Mouse (Mus musculus): ENCODE results near the gene Tmem104. TPM values are rescaled to one million over a fixed set of nuclear protein-coding genes. Genes with fewer than 3 reads are reported as not detected.

The Tmem104 gene
- total RNA-seq, 1 experiment from 2014 or later = 3.7 TPM

DNA sequence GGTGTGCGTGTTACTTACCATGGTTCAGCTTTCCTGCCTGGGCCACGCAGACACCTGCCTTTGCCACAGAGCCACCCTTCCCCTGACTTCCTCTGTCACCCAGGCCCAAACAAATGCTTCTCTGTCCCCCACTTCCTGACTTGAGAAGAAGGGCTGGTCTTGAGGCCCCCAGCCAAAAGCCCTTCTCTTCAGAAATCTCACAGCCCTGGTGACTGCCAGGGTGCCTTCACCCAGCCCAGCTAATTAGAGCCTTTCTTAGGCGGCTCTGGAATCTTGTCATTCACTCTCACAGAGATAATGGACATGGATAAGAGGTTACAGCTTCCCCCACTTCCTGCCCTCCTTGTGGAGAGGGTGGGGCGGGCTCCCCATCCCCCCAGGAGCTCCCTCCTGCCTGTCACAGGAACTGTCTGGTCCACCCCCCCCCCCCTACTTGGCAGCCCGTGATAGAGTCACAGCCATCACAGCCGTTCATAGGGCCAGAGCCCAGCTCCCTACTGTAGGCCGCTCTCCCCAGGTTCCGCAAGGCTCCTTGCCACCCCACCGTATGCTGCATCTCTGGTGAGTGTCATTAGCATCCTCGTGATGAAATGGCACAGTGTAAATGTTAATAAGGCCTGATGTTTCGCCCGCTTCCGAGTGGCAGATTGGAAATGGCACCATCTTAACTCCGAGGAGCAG is 39.7 kb downstream of the Tmem104 start:
- ATAC-seq (replicated peaks; ENCODE audit: low read depth, poor library complexity, severe bottlenecking) = no peak

DNA sequence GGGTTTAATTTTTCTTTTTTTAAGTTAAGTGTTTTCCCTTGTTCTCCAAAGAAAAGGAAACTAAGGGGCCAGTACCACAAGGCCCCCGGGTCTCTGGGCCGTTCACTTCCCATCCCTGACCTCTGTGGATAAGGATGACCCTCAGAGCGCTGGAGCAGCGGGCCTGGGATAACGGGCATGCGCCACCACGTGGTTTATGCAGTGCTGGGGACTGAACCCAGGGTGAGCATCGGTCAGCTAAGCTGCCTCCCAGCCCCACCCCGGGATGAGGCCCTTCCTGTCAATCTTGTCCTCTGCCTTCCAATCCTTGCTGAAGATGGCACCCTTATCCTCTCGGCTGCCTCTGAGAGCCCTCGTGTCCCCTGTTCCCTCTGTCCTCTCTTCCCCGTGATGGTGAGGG is 40.4 kb downstream of the Tmem104 start:
- no peak for ATAC-seq (replicated peaks; ENCODE audit: low read depth, poor library complexity, severe bottlenecking)

DNA sequence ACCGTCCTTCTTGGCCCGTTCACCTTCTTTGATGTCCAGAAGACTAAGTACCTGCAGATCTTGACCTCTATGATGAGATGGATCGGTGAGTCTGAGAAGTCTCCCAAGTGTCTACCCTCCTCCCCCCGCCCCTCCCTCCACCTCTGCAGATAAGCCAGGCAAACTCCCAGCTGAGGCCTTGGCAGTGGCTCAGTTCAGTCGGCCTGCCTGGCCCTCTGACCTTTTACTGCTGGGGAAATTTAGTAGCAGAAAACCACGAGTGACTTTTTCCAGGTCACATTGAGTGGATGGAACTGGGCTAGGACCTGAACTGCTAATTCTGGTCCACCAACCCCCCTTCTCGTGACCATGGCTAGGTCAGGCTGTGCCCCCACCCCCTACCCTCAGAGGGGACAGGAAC is 41.1 kb downstream of the Tmem104 start:
- no peak for ATAC-seq (replicated peaks; ENCODE audit: low read depth, poor library complexity, severe bottlenecking)

DNA sequence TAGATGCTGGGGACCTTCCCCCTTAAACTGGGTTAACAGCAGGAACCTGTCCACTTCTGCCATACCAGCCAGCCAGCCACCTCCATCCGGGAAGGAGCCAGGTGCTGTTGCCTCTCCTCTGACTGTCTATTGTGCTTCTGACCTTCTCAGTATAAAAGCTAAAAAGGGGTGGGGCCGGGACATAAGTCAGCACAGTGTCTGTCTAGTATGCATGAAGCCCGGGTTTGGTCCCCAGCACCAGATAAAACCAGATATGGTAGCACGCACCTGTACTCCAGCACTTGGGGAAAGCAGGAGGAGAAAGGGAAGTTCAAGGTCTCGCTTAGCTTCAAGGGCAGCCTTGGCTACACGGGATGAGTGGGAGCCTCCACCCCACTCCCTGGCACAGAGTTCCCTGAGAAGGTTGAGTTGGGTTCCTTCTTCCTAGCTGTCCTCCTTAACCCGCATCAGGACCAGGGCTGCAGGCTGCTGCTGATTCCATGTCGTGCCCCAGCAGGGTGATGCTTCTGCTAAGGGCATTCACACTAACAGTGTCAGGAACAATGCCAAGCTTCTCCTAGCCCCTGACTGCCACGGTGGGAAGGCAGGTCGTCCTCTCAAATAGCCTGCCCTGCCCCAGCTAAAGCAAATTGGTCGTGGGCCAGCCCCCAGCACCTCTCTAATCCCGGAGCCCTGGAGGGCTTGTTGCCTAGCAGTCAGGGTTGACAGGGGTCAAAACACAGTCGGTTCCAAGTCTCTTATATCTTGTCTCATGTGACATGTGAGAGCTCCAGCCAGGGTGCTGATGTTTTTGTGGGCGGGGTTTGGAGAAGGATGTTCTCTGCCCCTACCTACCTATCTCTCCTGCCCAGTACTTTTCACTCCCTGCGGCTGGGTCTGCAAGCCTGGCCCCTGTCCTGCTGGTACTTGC is 42.0 kb downstream of the Tmem104 start:
- no peak for ATAC-seq (replicated peaks; ENCODE audit: low read depth, poor library complexity, severe bottlenecking)

DNA sequence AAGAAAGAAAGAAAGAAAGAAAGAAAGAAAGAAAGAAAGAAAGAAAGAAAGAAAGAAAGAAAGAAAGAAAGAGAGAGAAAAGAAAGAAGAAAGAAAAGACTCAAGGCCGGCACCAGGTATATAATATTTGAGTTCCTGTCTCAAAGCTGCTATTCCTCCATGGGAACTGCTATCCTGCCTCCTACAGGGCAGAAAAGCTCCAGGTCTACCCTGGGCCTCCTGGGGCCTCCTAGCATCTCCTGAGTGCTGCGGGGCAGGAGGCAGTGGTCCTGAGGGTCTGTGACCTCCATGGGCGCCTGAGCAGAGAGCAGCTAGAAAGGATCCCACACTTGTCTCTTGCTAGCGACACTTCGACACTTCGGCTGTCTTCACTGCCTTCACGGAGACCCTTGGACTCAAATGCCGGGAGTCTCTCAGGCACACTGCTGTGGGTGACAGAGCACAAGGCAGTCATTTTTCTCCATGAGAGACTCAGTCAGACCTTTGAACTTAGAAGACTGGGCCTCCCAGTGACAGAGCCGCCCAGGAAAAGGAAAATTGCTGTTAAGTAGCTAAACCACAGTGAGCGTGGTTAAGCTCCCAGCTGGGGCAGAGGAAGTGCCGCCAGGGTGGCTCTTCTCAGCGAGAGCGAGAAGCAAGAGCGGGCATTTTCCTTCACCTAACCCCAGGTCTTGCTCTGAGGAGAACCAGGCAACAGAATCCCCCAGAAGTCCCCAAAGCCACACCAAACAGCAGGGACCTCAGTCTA is 44.1 kb downstream of the Tmem104 start:
- peak; percentile 76 for ATAC-seq (replicated peaks; ENCODE audit: low read depth, poor library complexity, severe bottlenecking)

DNA sequence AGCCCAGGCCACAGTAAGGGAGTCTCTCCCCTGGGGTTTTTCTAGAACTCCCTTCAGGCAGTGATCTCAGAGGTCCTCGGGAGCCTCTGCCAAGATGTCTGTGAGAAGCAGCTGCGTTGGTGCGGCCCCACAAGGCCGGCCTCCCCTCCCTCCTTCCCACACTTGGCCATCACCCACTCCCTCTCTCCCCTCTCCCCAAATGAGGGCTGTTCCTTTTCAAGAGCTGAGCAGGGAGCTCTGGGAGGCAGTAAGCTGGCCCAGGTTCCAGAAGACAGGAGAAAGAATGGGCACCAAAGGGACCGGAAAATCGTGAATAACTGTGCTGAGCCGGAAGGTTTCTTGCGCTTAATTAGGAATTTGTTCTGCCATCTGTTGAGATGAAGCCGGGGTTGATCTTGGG is 44.6 kb downstream of the Tmem104 start:
- ATAC-seq (replicated peaks; ENCODE audit: low read depth, poor library complexity, severe bottlenecking) = 0 out of 2 replicates have a peak, but pooled peaks have one; percentile 3

DNA sequence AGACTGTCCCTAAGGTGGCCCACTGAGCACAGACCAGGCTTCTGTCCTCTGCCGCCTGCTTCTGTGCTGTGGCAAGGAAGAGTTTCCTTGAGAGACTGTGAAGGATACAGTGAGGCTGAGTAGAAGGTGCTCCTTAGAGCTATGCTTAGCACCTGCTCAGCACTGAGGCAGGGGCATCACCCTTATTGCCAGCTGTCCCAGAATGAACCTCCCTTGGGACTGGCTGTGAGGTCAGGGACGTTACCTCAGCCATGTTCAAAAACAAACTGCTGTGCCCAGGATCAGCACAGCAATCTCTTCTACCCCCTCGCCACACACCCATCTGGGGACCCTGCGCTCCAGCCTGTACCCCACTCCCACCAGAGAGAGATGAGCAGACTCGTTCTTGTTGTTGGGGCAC is 45.6 kb downstream of the Tmem104 start:
- ATAC-seq (replicated peaks; ENCODE audit: low read depth, poor library complexity, severe bottlenecking) = no peak

DNA sequence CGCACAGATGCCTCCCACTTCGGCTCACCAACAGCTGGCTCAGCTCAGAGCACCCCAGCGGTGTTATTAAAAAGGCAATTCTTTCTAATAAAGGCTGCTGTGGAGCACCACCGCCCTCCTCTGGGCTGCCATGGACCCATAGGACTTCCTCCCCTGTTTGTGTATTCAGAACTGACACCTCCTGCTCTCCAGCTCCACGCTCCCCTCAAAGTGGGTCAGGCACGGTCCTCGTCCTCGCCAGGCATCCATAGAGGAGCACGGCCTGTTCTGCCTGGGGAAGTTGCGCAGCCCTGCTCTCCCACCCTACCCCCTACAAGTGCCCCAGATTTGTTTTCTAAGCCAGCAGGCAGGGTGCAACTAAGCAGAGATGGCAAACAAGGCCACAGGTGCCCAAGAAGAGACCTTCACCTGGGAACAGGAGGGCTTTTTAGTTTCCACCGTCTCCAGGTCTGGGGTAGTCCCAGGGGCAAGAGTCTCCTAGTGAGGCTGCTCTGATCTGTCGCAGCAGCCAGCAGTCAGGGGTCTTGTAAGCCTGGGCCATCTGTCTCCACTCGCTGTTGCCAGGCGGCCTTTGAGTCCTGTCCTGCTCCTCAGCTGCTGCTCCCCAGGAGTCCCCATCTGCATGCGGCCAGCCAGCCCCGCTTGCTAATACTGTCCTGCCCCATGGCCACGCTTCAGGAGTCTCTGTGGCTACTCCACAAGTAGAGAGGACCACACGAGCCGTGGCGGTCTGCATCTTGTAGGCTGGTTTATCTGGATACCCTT is 46.4 kb downstream of the Tmem104 start:
- ATAC-seq (replicated peaks; ENCODE audit: low read depth, poor library complexity, severe bottlenecking) = no peak

DNA sequence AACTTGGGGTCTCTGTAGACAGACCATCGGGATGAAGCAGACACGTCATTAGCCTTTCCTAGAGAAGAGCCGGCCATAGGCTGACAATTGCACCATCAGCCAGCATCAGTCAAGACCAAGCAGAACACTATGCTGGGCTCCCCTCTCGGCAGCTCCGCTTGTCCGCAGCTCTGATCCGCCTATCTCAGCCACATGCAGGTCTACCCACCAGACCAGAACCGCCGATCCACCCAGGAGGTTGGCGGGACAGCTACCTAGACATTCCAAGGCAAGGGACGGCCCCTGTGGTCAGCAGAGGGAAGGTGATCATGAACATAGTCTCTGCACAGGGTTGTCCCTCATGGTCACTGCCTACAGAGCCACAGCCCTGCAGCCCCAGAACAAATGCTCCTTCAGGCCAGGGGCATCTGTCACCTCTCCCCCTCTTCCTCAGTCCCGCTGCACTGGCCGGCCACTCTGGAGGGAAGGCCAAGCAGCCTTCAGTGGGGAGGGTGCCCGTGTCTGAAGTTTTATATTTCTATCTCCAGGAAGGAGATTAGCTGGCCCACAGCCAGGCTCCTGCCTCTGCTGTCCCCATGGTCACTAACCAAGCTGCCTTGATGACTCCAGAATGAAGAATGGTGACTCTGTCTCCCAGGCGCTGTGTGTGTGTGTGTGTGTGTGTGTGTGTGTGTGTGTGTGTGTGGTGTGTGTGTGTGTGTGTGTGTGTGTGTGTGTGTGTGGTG is 47.2 kb downstream of the Tmem104 start:
- ATAC-seq (replicated peaks; ENCODE audit: low read depth, poor library complexity, severe bottlenecking) = no peak

DNA sequence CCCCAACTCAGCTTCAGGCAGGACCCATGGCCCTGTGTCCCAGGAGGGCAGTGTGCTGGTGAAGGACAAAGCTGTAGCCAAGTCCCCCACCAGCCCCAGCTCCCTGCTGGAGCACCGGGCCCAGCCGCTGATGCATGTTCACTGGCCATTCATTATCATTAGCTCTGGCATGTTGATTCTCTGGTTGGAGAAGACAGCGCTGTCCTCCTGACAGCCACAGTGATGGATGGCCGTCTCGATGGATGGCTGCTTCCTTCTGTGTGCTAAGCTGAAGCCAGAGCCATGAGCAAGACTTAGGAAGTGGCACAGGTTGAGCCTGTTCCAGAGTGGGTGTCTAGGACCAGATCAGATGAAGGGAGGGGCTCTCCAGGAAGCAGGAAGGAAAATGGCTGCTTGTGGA is 49.3 kb downstream of the Tmem104 start:
- ATAC-seq (replicated peaks; ENCODE audit: low read depth, poor library complexity, severe bottlenecking) = no peak

DNA sequence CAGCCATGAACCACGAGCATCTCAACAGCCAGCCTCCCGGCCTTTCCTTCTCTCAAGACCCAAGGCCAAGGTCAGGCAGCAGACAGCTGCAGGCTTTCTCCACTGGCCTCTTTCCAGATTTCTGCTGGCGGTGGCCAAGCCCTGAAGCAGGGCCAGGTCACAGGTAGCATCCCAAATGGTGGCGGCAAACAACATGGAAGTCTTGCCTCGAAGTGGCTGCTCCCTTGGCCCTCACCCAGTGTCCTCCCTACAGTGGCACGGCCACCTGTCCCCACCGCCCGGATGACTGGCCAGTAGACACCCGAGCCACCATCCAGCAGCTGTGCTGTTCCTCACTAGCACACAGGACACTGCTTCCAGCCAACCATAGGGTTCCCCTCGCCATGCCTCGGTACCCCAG is 54.1 kb downstream of the Tmem104 start:
- no peak for ATAC-seq (replicated peaks; ENCODE audit: low read depth, poor library complexity, severe bottlenecking)

DNA sequence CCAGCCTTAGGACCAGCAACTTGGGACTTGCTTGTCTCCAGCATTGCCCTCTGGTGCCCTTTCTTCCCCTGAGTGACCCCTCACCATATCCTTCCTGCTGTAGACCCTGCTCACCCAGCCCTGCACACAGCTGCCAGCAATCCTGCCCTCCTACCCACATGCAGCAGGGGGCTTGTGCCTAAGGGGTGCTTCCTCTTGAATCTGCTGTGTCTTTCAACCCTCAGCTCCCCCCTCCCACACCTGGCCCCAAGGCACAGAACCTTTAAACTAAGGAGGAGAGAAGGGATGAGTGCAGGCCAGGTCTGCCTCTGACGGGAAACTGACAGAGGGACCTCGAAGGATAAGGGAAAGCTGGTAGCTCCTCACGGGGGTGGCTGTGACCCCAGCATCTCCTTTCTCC is 55.5 kb downstream of the Tmem104 start:
- no peak for ATAC-seq (replicated peaks; ENCODE audit: low read depth, poor library complexity, severe bottlenecking)

DNA sequence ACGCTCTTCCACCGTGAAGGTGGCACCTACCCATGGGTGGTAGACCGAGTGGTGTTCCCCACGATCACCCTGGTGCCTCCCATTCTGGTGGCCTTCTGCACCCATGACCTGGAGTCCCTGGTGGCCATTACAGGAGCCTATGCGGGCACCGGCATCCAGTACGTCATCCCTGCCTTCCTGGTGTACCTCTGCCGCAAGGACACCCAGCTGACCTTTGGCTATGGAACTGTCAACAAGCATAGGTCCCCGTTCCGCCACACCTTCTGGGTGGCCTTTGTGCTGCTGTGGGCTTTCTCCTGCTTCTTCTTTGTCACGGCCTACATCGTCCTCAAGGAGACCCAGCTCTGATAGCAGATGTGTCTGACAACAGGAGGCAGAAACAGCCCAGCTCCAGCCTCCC is 56.5 kb downstream of the Tmem104 start:
- ATAC-seq (replicated peaks; ENCODE audit: low read depth, poor library complexity, severe bottlenecking) = no peak

DNA sequence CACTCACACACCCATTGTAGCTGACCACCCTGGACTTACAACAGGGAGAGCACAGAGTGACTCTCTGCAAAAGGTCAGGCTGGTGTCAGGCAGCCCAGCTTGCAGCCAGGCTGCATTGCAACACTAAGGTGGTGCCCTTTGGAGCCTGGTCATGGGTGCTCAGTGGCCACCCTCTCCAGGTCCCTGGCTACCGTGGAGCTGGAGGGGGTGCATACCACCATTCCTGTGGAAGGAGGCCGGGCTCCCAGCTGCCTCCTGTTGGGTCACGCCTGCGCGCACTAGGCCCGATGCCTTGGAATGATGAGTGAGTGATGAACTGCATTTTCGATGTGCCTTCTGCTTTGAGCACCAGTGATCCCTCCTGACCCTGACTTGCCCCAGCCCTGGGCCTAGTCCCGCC is 57.6 kb downstream of the Tmem104 start:
- no peak for ATAC-seq (replicated peaks; ENCODE audit: low read depth, poor library complexity, severe bottlenecking)

DNA sequence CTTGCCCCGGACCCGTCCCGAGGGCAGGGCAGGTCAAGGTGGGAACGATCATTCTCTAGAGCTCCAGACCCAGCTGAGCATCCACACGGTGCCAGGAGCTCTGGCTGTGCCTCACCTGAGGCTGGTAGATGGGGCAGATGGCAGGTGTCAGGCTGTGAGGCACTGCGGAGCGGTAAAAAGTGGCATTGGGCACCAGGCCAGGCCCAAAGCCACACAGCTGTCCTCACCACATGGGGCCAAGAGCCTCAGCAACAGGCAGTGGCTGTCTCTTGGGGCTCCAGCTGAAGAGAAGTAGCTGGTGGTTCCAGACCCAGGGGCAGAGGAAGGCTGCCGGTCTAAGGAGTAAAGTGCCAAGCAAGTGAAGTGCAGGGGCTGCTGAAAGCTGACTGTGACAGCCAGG is 59.1 kb downstream of the Tmem104 start:
- ATAC-seq (replicated peaks; ENCODE audit: low read depth, poor library complexity, severe bottlenecking) = peak; percentile 10; the same call in 1 of the 2 replicates

DNA sequence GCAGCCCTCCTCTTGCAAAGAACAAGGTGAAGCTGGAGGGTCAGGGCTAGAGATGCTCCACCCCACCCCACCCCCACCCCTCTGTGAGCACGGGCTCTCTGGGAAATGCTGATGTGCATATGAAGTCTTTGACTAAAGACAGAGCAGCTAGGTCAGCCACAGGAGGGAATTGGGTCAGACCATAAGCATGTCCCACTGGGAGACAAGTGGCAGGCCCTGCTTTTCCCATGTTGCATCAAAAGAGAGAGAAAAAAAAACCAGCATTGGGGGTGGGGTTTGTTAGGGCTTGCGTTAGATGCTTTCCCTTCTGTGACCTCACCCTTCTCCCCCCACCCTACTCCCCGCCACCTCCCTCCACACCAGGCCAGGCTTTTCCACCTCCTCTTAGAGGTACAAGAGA is 60.0 kb downstream of the Tmem104 start:
- ATAC-seq (replicated peaks; ENCODE audit: low read depth, poor library complexity, severe bottlenecking) = no peak

DNA sequence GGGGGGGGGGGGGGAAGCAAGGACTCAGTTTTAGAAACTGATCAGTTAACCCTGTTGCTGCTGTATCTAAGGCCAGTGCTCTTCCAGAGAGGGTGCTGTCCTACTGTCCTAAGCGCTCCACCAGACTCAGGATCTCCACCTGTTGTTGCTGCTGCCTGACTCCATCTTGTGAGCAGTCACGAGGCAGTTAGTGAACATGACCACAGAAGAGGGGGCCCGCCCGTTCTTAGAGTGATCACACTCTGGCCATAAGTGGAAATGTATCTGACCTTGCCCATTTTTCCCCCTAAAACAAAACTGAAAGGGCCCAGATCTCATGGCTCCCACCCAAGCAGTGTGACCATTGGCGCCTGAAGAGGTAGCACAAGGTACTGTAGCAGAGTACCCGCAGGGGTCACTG is 60.7 kb downstream of the Tmem104 start:
- no peak for ATAC-seq (replicated peaks; ENCODE audit: low read depth, poor library complexity, severe bottlenecking)

DNA sequence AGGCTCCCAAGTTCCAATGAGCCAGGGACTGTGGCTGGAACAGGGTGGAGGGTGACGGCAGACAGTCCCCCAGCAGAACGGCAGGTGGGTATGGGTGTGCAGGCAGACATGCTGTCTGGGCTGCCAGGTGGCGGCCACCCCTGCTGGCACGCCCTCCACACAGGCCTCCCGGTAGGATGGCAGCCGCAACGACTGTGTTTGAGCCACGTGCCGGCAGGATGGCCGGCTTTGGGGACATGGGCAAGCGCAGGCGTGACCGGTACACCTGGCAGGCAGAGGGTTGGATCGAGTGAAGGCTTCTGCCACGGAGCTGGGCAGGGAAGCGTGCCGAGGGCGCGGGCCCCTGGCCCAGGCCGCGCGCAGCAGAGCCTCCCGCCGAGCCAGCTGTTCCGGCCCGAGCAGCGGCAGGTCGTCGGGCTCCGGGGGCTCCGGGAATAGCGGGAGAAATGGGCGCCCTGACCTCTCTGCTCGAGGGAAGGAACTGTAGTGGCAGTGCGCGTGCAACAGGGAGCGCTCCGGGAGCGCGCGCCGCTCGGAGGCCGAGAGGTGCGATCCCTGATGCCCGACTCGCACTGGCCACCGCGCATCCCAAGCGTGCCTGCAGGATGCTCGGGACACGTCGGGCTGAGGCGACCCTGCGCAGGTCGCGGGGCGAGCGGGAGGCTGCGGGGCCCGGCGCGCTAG is 62.6 kb downstream of the Tmem104 start:
- no peak for ATAC-seq (replicated peaks; ENCODE audit: low read depth, poor library complexity, severe bottlenecking)
